Comparison of ENCODE assay signal across 12 mouse cellular contexts in genomic region chr6:51658360-51658759, GRCm38 (mm10).
DNase-seq lines count a peak whose midpoint lies in the region; ATAC-seq lines count a peak whose summit lies in the region.
"Had no signal": no experiment of that assay in that cellular context is flagged by ENCODE, and none has a peak within 500 bp of the region (broad histone marks: within the 10 kb centered on the region; RNA-seq: fewer than 3 reads in every experiment).

No protein-coding gene starts in this region.

- DNase-seq in kidney, postnatal 14 days: no peak
- peak; percentile 41 for DNase-seq in limb, embryonic 11.5 days (ENCODE audit: low spot score)
- DNase-seq in neural tube, embryonic 11.5 days (ENCODE audit: low spot score): peak; percentile 59
- DNase-seq in spleen, postnatal 36 days (ENCODE audit: low spot score in 2 of 2): no peak
- no peak for DNase-seq in layer of hippocampus, postnatal 25 days (ENCODE audit: extremely low spot score in 1 of 2, low spot score in 1 of 2)
- DNase-seq: kidney, adult 9 months; layer of hippocampus, postnatal 36 days had no signal

- H3K4me2 ChIP-seq in kidney, embryonic 14.5 days (replicated peaks; ENCODE audit: low read depth, low read length): 0 out of 2 replicates have a peak overlapping the region, but pooled peaks have one; percentile 8
- no peak overlapping the region for H3K4me2 ChIP-seq in forebrain, embryonic 13.5 days
- H3K4me2 ChIP-seq in limb, embryonic 11.5 days (ENCODE audit: low read depth, severe bottlenecking): no peak overlapping the region
- no peak overlapping the region for H3K4me2 ChIP-seq in neural tube, embryonic 11.5 days (ENCODE audit: low read depth)
- H3K4me2 ChIP-seq: liver, embryonic 15.5 days had no signal

- no peak overlapping the region for H3K9ac ChIP-seq in kidney, embryonic 14.5 days (ENCODE audit: low read depth, low read length)
- H3K9ac ChIP-seq in forebrain, embryonic 13.5 days: no peak overlapping the region
- peak overlapping the region; percentile 38 for H3K9ac ChIP-seq in limb, embryonic 11.5 days (ENCODE audit: low read length)
- peak overlapping the region; percentile 26; the same call in 1 of the 2 replicates for H3K9ac ChIP-seq in neural tube, embryonic 11.5 days (ENCODE audit: low read length)
- H3K9ac ChIP-seq: liver, embryonic 15.5 days had no signal

- H3K4me1 ChIP-seq in kidney, embryonic 14.5 days (ENCODE audit: control insufficient read depth, insufficient read depth, low read length): peaks cover 21% of the 10 kb centered on the region
- peaks cover 26% of the 10 kb centered on the region for H3K4me1 ChIP-seq in forebrain, embryonic 13.5 days
- H3K4me1 ChIP-seq in limb, embryonic 11.5 days (ENCODE audit: control insufficient read depth, insufficient read depth, low read length): peaks cover 12% of the 10 kb centered on the region; the same call in 1 of the 2 replicates
- H3K4me1 ChIP-seq in neural tube, embryonic 11.5 days (ENCODE audit: control insufficient read depth, insufficient read depth, low read length): peaks cover 20% of the 10 kb centered on the region

- H3K27ac ChIP-seq in kidney, embryonic 14.5 days (ENCODE audit: low read depth, low read length): no peak overlapping the region
- H3K27ac ChIP-seq in forebrain, embryonic 13.5 days: peak overlapping the region; percentile 80
- H3K27ac ChIP-seq in limb, embryonic 11.5 days (replicated peaks; ENCODE audit: low read depth, low read length): peak overlapping the region; percentile 59; the same call in 1 of the 2 replicates
- H3K27ac ChIP-seq in neural tube, embryonic 11.5 days (ENCODE audit: low read depth, low read length): peak overlapping the region; percentile 76
- H3K27ac ChIP-seq: liver, embryonic 15.5 days had no signal

- H3K4me3 ChIP-seq in kidney, embryonic 14.5 days (ENCODE audit: low read length): no peak overlapping the region
- H3K4me3 ChIP-seq in forebrain, embryonic 13.5 days: no peak overlapping the region
- no peak overlapping the region for H3K4me3 ChIP-seq in limb, embryonic 11.5 days (ENCODE audit: low read depth, low read length)
- H3K4me3 ChIP-seq in neural tube, embryonic 11.5 days (ENCODE audit: low read depth, low read length): no peak overlapping the region
- H3K4me3 ChIP-seq: liver, embryonic 15.5 days had no signal

- no peaks in the 10 kb centered on the region for H3K36me3 ChIP-seq in kidney, embryonic 14.5 days (ENCODE audit: control insufficient read depth, insufficient read depth, low read length)
- no peaks in the 10 kb centered on the region for H3K36me3 ChIP-seq in forebrain, embryonic 13.5 days (ENCODE audit: poor library complexity, severe bottlenecking)
- no peaks in the 10 kb centered on the region for H3K36me3 ChIP-seq in limb, embryonic 11.5 days (ENCODE audit: control insufficient read depth, insufficient read depth, low read length)
- no peaks in the 10 kb centered on the region for H3K36me3 ChIP-seq in neural tube, embryonic 11.5 days (ENCODE audit: control insufficient read depth, insufficient read depth, low read length)
- H3K36me3 ChIP-seq: G1E; liver, embryonic 15.5 days had no signal

- no peaks in the 10 kb centered on the region for H3K9me3 ChIP-seq in kidney, embryonic 14.5 days (ENCODE audit: control insufficient read depth, low read length)
- no peaks in the 10 kb centered on the region for H3K9me3 ChIP-seq in forebrain, embryonic 13.5 days (replicated peaks)
- H3K9me3 ChIP-seq in limb, embryonic 11.5 days (ENCODE audit: control insufficient read depth, low read length): no peaks in the 10 kb centered on the region
- H3K9me3 ChIP-seq in neural tube, embryonic 11.5 days (ENCODE audit: control insufficient read depth, low read length): no peaks in the 10 kb centered on the region
- H3K9me3 ChIP-seq: G1E; liver, embryonic 15.5 days had no signal

- 24% methylated on average over 8 of the region's 8 CpGs for WGBS in kidney, embryonic 14.5 days
- WGBS in forebrain, embryonic 13.5 days: 11% methylated on average over 8 of the region's 8 CpGs
- WGBS in limb, embryonic 11.5 days: 31% methylated on average over 8 of the region's 8 CpGs
- 5% methylated on average over 8 of the region's 8 CpGs for WGBS in neural tube, embryonic 11.5 days

- H3K27me3 ChIP-seq in kidney, embryonic 14.5 days (ENCODE audit: control insufficient read depth, insufficient read depth, low read length): no peaks in the 10 kb centered on the region
- H3K27me3 ChIP-seq in forebrain, embryonic 13.5 days: no peaks in the 10 kb centered on the region
- H3K27me3 ChIP-seq in limb, embryonic 11.5 days (ENCODE audit: control insufficient read depth, insufficient read depth, low read length): no peaks in the 10 kb centered on the region
- no peaks in the 10 kb centered on the region for H3K27me3 ChIP-seq in neural tube, embryonic 11.5 days (ENCODE audit: control insufficient read depth, insufficient read depth, low read length)

- no peak for ATAC-seq in kidney, embryonic 14.5 days (ENCODE audit: low FRiP score, low TSS enrichment)
- ATAC-seq in forebrain, embryonic 13.5 days: no peak; the same call in 1 of the 2 replicates
- no peak for ATAC-seq in limb, embryonic 11.5 days (ENCODE audit: insufficient number of reproducible peaks, low FRiP score, low TSS enrichment, low read depth)
- peak; percentile 50; the same call in 1 of the 2 replicates for ATAC-seq in neural tube, embryonic 11.5 days (ENCODE audit: insufficient read depth, low FRiP score, low TSS enrichment)
- no peak for ATAC-seq in inflammation-experienced regulatory T-cells, adult 6 months

Comparison
In these comparisons a context has a peak if more than half of its experiments do, and no peak if none do; other contexts are left out.
1. H3K9ac ChIP-seq: peak in limb, embryonic 11.5 days (single experiment) and neural tube, embryonic 11.5 days (single experiment); none in kidney, embryonic 14.5 days (single experiment) and forebrain, embryonic 13.5 days (single experiment).
2. DNase-seq: peak in limb, embryonic 11.5 days (single experiment) and neural tube, embryonic 11.5 days (single experiment); none in kidney, postnatal 14 days (single experiment), spleen, postnatal 36 days (0 of 2) and layer of hippocampus, postnatal 25 days (0 of 2).